Mouse (Mus musculus): ENCODE data around the gene Nfx1. TPM values are rescaled to one million over a fixed set of nuclear protein-coding genes. Genes with fewer than 3 reads are reported as not detected.
"Not testable (repeated sequence)": the region's sequence is repeated elsewhere in the genome, so short reads cannot be mapped to it uniquely, and the experiment has no call there.

Gene Nfx1
- total RNA-seq (2021), result 10 to 100 TPM; 41.7 to 45.6 TPM
- long read RNA-seq, experiment 1, full-length matches to known transcripts, result 36 of 44 reads
- long read RNA-seq, experiment 1, partial matches to known transcripts, result 4 of 44 reads
- long read RNA-seq, experiment 1, other reads (novel, unspliced or antisense), result 4 of 44 reads
- long read RNA-seq, experiment 2, full-length matches to known transcripts, result 39 of 54 reads
- long read RNA-seq, experiment 2, partial matches to known transcripts, result 10 of 54 reads
- long read RNA-seq, experiment 2, other reads (novel, unspliced or antisense), result 5 of 54 reads

- DNase-seq (ENCODE audit: low spot score in 2 of 2), result peak; percentile 86 to 96
Observed at GRCm38 (mm10) chr4:40970842-40971701, at the start of gene Nfx1. TSS of gene Nfx1 (plus strand) at chr4:40970906.

- DNase-seq (ENCODE audit: low spot score in 2 of 2), result no peak
Observed at GRCm38 (mm10) chr4:40921288-40921687, 49.4 kb upstream of the Nfx1 start.

- no peak for DNase-seq (ENCODE audit: low spot score in 2 of 2)
Observed at GRCm38 (mm10) chr4:40923087-40923651, 47.5 kb upstream of the Nfx1 start.

GRCm38 (mm10) chr4:40925568-40925967 lies 45.1 kb upstream of the Nfx1 start:
- no peak for DNase-seq (ENCODE audit: low spot score in 2 of 2)

GRCm38 (mm10) chr4:40929046-40929445 lies 41.7 kb upstream of the Nfx1 start:
- no peak for DNase-seq (ENCODE audit: low spot score in 2 of 2)

- no peak for DNase-seq (ENCODE audit: low spot score in 2 of 2)
Observed at GRCm38 (mm10) chr4:40933694-40934093, 37.0 kb upstream of the Nfx1 start.

- not testable (repeated sequence) for DNase-seq (ENCODE audit: low spot score in 2 of 2)
Observed at GRCm38 (mm10) chr4:40934369-40934768, 36.3 kb upstream of the Nfx1 start.

- DNase-seq (ENCODE audit: low spot score in 2 of 2), result peak in 1 of 2 experiments; percentile 67
Observed at GRCm38 (mm10) chr4:40936175-40936839, 34.4 kb upstream of the Nfx1 start.

GRCm38 (mm10) chr4:40938793-40939192 lies 31.9 kb upstream of the Nfx1 start:
- DNase-seq (ENCODE audit: low spot score in 2 of 2), result no peak

GRCm38 (mm10) chr4:40943651-40944050 lies 27.1 kb upstream of the Nfx1 start:
- DNase-seq (ENCODE audit: low spot score in 2 of 2), result no peak

- DNase-seq (ENCODE audit: low spot score in 2 of 2), result no peak
Observed at GRCm38 (mm10) chr4:40946516-40947121, 24.1 kb upstream of the Nfx1 start.

- no peak for DNase-seq (ENCODE audit: low spot score in 2 of 2)
Observed at GRCm38 (mm10) chr4:40947565-40948159, 23.0 kb upstream of the Nfx1 start.

- peak; percentile 97 to 99 for DNase-seq (ENCODE audit: low spot score in 2 of 2)
Observed at GRCm38 (mm10) chr4:40948160-40948708, 22.5 kb upstream of the Nfx1 start, which contains the start of the genes Bag1 and Chmp5. TSS of gene Bag1 (minus strand) at chr4:40948294. TSS of gene Chmp5 (plus strand) at chr4:40948407.

GRCm38 (mm10) chr4:40953521-40953920 lies 17.2 kb upstream of the Nfx1 start:
- no peak for DNase-seq (ENCODE audit: low spot score in 2 of 2)

GRCm38 (mm10) chr4:40955942-40956341 lies 14.8 kb upstream of the Nfx1 start:
- DNase-seq (ENCODE audit: low spot score in 2 of 2), result no peak

- no peak for DNase-seq (ENCODE audit: low spot score in 2 of 2)
Observed at GRCm38 (mm10) chr4:40963536-40963935, 7.2 kb upstream of the Nfx1 start.

GRCm38 (mm10) chr4:40969161-40969560 lies 1.5 kb upstream of the Nfx1 start:
- no peak for DNase-seq (ENCODE audit: low spot score in 2 of 2)

GRCm38 (mm10) chr4:40969781-40970591 lies 720 bp upstream of the Nfx1 start:
- DNase-seq (ENCODE audit: low spot score in 2 of 2), result no peak

- no peak for DNase-seq (ENCODE audit: low spot score in 2 of 2)
Observed at GRCm38 (mm10) chr4:40970592-40970841, 189 bp upstream of the Nfx1 start.

GRCm38 (mm10) chr4:40971744-40972143 lies 1.0 kb downstream of the Nfx1 start:
- DNase-seq (ENCODE audit: low spot score in 2 of 2), result peak in 1 of 2 experiments; percentile 33

All from gastrocnemius, postnatal 4 days (tissue).